Mouse (Mus musculus): ENCODE data around the gene Coq9. TPM values are rescaled to one million over a fixed set of nuclear protein-coding genes. Genes with fewer than 3 reads are reported as not detected.

Gene Coq9
- polyA plus RNA-seq, 1 experiment from 2014 or later: 79.4 TPM

DNA sequence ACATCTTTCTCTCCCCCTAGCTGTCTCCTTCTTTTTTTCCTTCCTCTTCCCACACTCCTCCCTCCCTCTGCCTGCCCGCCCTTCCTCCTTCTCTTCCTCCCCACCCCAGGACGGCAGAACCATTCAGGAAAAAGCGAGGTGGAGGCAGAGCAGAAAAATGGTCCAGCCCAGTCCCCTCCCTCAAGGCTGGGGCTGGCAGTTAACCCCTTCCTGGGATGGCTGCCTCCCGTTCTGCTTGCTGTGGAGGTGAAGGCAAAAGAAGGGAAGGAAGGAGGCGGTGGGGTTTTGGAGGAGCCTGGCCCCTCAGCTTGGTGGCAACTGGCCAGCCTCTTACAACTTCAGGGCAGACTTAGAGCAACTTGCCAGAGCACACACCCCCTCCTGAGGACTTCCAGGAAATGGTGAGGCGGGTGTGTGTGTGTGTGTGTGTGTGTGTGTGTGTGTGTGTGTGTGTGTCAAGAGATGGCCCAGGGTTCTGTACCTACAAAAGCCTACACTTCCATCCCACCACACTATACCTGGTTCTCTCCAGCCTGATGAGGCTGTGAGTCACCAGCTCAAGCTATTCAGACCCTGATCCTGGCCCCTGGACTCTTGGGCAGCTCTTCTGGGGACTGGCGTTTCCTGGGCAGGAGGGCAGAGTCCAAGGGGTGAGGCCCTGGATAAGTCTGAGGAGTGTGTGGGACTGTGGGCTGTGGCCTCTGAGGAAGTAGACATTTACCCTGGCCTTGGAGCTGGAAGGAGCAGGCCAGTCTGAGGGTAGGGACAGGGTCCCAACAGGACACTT is 33.2 kb downstream of the Coq9 start:
- ATAC-seq: peak; percentile 90
- Histone ChIP-seq H3K9me3 (ENCODE audit: control insufficient read depth) (no peaks in the 10 kb centered on the region), H3K9ac (ENCODE audit: low read depth, low read length) (peak overlapping the region; percentile 51), H3K4me2 (replicated peaks; ENCODE audit: low read depth) (peak overlapping the region; percentile 91), H3K36me3 (ENCODE audit: control insufficient read depth, insufficient read depth) (peaks cover 16% of the 10 kb centered on the region), H3K4me1 (replicated peaks; ENCODE audit: control insufficient read depth, insufficient read depth, low read length) (peaks cover 16% of the 10 kb centered on the region), H3K4me3 (ENCODE audit: low read depth, low read length) (peak overlapping the region; percentile 50), H3K27ac (ENCODE audit: low read depth, low read length) (peak overlapping the region; percentile 92), H3K27me3 (replicated peaks; ENCODE audit: control insufficient read depth, insufficient read depth, low read length) (no peaks in the 10 kb centered on the region)
- peak; percentile 34; the same call in 1 of the 2 replicates for TF ChIP-seq CTCF (IDR thresholded peaks at IDR 0.05; ENCODE audit: low read depth)
- WGBS: under 1% methylated on average over 7 of the region's 7 CpGs

DNA sequence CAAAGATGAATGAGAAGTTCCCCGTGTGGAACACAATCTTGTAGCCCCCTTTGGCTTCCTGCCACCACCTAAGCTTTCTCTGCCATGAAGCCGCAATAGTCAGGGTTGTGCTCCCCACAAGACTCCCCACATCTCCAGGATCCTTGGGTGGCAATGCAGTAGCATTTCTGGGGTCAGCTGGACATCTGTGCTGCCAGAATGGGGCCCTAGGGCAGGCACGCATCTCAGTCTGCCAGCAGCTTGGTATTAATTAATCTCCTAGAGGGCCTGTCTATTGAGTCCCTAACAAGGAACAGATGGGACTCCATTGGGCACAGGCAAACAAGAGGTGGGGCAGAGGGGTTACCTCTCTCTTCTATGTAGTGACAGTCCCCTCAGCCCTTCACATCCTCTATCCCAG is 34.0 kb downstream of the Coq9 start:
- Histone ChIP-seq H3K4me1 (replicated peaks; ENCODE audit: control insufficient read depth, insufficient read depth, low read length) (peaks cover 16% of the 10 kb centered on the region), H3K9ac (ENCODE audit: low read depth, low read length) (peak overlapping the region; percentile 43), H3K4me2 (replicated peaks; ENCODE audit: low read depth) (peak overlapping the region; percentile 91), H3K9me3 (ENCODE audit: control insufficient read depth) (no peaks in the 10 kb centered on the region), H3K36me3 (ENCODE audit: control insufficient read depth, insufficient read depth) (peaks cover 8% of the 10 kb centered on the region), H3K4me3 (ENCODE audit: low read depth, low read length) (peak overlapping the region; percentile 17), H3K27me3 (replicated peaks; ENCODE audit: control insufficient read depth, insufficient read depth, low read length) (no peaks in the 10 kb centered on the region), H3K27ac (ENCODE audit: low read depth, low read length) (peak overlapping the region; percentile 92)
- TF ChIP-seq CTCF (IDR thresholded peaks at IDR 0.05; ENCODE audit: low read depth): no peak
- ATAC-seq: no peak
- WGBS: 27% methylated on average over 3 of the region's 3 CpGs

DNA sequence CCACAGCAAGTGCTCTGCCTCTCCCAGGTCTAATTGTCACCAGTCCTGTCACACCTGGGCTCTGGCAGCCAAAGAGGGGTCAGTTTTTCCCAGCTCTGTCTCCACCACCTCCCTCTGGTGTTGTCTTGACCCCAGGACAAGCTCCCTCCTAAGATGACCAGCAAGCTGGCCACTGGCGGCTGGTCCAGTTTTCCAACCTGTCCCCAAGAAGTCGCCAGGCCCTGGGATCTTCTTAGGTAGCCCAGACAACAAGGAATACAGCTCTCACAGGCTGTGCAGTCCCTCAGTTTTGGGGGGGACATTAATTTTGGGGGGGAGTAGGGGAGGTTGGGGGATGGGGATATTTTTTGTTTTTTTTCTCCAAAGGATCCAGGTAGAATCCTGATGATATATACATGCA is 34.5 kb downstream of the Coq9 start:
- Histone ChIP-seq H3K9me3 (ENCODE audit: control insufficient read depth) (no peaks in the 10 kb centered on the region), H3K27me3 (replicated peaks; ENCODE audit: control insufficient read depth, insufficient read depth, low read length) (no peaks in the 10 kb centered on the region), H3K36me3 (ENCODE audit: control insufficient read depth, insufficient read depth) (peaks cover 4% of the 10 kb centered on the region), H3K27ac (ENCODE audit: low read depth, low read length) (peak overlapping the region; percentile 92), H3K4me1 (replicated peaks; ENCODE audit: control insufficient read depth, insufficient read depth, low read length) (peaks cover 16% of the 10 kb centered on the region), H3K4me2 (replicated peaks; ENCODE audit: low read depth) (peak overlapping the region; percentile 91), H3K4me3 (ENCODE audit: low read depth, low read length) (peak overlapping the region; percentile 17), H3K9ac (ENCODE audit: low read depth, low read length) (peak overlapping the region; percentile 43)
- ATAC-seq: no peak
- no peak for TF ChIP-seq CTCF (IDR thresholded peaks at IDR 0.05; ENCODE audit: low read depth)
- 67% methylated on average over 2 of the region's 2 CpGs for WGBS

DNA sequence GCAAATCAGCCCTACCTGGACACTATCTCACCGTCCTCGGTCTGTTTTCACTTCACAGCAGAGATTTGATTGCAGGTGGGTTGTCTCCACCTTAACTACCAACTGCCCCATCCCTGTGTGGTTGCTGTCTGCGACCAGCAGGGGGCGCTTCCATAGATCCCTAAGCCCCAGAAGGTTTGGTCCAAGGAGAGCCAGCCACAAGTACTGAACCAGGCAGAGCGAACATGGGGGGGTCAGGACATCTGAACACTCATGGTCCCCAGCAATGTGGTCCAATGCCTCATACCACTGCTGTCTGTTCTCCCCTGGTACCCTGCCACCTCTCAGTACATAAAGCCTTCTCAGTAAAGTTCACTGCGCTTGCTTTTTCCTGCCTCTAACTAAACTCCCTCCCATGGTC is 36.2 kb downstream of the Coq9 start:
- Histone ChIP-seq H3K9ac (ENCODE audit: low read depth, low read length) (peak overlapping the region; percentile 76; the same call in 1 of the 2 replicates), H3K4me2 (replicated peaks; ENCODE audit: low read depth) (peak overlapping the region; percentile 91), H3K4me3 (ENCODE audit: low read depth, low read length) (peak overlapping the region; percentile 78), H3K27ac (ENCODE audit: low read depth, low read length) (peak overlapping the region; percentile 95), H3K9me3 (ENCODE audit: control insufficient read depth) (no peaks in the 10 kb centered on the region), H3K4me1 (replicated peaks; ENCODE audit: control insufficient read depth, insufficient read depth, low read length) (peaks cover 10% of the 10 kb centered on the region), H3K36me3 (ENCODE audit: control insufficient read depth, insufficient read depth) (no peaks in the 10 kb centered on the region), H3K27me3 (replicated peaks; ENCODE audit: control insufficient read depth, insufficient read depth, low read length) (no peaks in the 10 kb centered on the region)
- TF ChIP-seq CTCF (IDR thresholded peaks at IDR 0.05; ENCODE audit: low read depth): peak; percentile 96
- ATAC-seq: no peak
- 9% methylated on average over 6 of the region's 6 CpGs for WGBS

DNA sequence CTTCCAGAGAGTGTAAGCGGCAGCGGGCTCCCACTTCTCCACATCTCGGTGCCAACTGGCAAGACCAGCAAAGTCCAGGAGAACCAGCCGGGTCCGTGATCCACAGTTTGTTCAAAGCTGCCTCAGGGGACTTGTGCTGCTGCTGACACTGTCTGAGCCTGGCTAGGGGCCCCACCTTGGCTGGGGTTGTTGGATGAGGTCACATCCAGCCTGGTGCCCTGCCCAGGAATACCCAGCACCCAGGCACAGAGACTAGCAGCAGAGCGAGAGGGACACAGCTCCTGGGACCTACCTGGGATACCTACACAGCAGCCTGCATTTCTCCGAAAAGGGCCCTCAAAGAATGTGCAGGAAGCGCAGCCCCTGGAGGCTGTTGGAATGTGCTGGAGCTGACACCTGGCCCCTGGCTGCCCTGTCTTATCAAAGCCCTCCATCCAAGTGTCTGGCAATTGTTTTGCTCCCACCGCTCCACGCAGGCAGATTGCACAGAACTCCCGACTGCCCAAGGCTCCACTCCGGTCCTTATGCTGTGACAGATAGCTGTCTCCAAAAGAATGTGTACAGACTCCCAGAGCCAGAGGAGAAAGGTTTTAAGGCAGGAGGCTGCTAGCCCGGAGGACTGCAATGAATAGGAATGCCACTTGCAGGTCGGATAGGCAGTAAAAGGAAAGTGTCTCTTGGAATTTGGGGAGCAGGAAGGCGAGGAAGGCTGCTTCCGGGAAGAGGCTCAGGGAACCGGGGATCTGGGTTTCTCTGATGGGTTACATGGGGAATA is 37.2 kb downstream of the Coq9 start:
- Histone ChIP-seq H3K4me1 (replicated peaks; ENCODE audit: control insufficient read depth, insufficient read depth, low read length) (peaks cover 6% of the 10 kb centered on the region; the same call in 1 of the 2 replicates), H3K9ac (ENCODE audit: low read depth, low read length) (peak overlapping the region; percentile 76), H3K4me2 (replicated peaks; ENCODE audit: low read depth) (peak overlapping the region; percentile 91), H3K4me3 (ENCODE audit: low read depth, low read length) (peak overlapping the region; percentile 78), H3K36me3 (ENCODE audit: control insufficient read depth, insufficient read depth) (no peaks in the 10 kb centered on the region), H3K27ac (ENCODE audit: low read depth, low read length) (peak overlapping the region; percentile 95), H3K27me3 (replicated peaks; ENCODE audit: control insufficient read depth, insufficient read depth, low read length) (no peaks in the 10 kb centered on the region), H3K9me3 (ENCODE audit: control insufficient read depth) (no peaks in the 10 kb centered on the region)
- TF ChIP-seq CTCF (IDR thresholded peaks at IDR 0.05; ENCODE audit: low read depth): no peak; the same call in 1 of the 2 replicates
- no peak for ATAC-seq
- 12% methylated on average over 17 of the region's 17 CpGs for WGBS

DNA sequence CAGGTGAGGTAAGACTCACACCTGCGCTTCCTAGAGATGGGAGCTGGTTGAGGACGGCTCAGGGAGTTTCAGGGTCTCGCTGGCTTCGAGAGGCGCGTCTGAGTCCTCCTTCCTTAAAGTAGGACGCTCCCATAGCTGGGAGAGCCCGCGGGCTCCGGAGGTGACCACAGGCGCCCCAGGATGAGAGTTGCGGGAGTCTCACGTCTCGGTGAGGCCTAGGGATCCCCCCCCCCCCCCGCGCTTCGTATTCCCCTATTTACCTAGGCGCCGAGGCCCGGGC is 37.7 kb downstream of the Coq9 start:
- ATAC-seq: no peak

More for the DNA sequence above, 37.7 kb downstream of the Coq9 start:
- no peaks in the 10 kb centered on the region for H3K36me3 ChIP-seq (ENCODE audit: control insufficient read depth, insufficient read depth)
- no peaks in the 10 kb centered on the region for H3K27me3 ChIP-seq (replicated peaks; ENCODE audit: control insufficient read depth, insufficient read depth, low read length)
- H3K9me3 ChIP-seq (ENCODE audit: control insufficient read depth): no peaks in the 10 kb centered on the region
- H3K4me2 ChIP-seq (replicated peaks; ENCODE audit: low read depth): peak overlapping the region; percentile 91
- peak overlapping the region; percentile 95 for H3K27ac ChIP-seq (ENCODE audit: low read depth, low read length)
- 0% methylated on average over 17 of the region's 20 CpGs for WGBS
- peak overlapping the region; percentile 78 for H3K4me3 ChIP-seq (ENCODE audit: low read depth, low read length)
- peak overlapping the region; percentile 76 for H3K9ac ChIP-seq (ENCODE audit: low read depth, low read length)
- no peak for TF ChIP-seq CTCF (IDR thresholded peaks at IDR 0.05; ENCODE audit: low read depth)
- H3K4me1 ChIP-seq (replicated peaks; ENCODE audit: control insufficient read depth, insufficient read depth, low read length): peaks cover 6% of the 10 kb centered on the region; the same call in 1 of the 2 replicates
